Mouse (Mus musculus) CH12.LX (cell line): ENCODE results near the gene Slc5a1.

Source experiments
- CTCF ChIP-seq, 2 experiments: IDR thresholded peaks in 1 of 2; conservative IDR thresholded peaks in 1 of 2; 2 replicates each; pipeline ENCODE4 v1.5.1; 2011 to 2012; ENCODE audit warnings: low read depth in 2 of 2, low read length in 2 of 2, improper control_type of control experiment in 1 of 2, inconsistent platforms in 1 of 2, mild to moderate bottlenecking in 1 of 2, moderate library complexity in 1 of 2
- MYC ChIP-seq: IDR thresholded peaks from 2 replicates; pipeline ENCODE4 v1.6.1; 2011; ENCODE audit warnings: low read depth, mild to moderate bottlenecking, improper control_type of control experiment, low read length
- NELFE ChIP-seq: IDR thresholded peaks from 2 replicates; pipeline ENCODE4 v1.6.1; 2011; ENCODE audit warnings: low read depth, low read length, improper control_type of control experiment
- POLR2A ChIP-seq: IDR thresholded peaks from 2 replicates; pipeline ENCODE4 v1.6.1; 2011; ENCODE audit warnings: low read depth, mild to moderate bottlenecking, improper control_type of control experiment, low read length
- SMC3 ChIP-seq: IDR thresholded peaks from 2 replicates; pipeline ENCODE4 v1.6.1; 2011; ENCODE audit warnings: low read depth, low read length, improper control_type of control experiment
- USF1 ChIP-seq: IDR thresholded peaks from 2 replicates; pipeline ENCODE4 v1.6.1; 2014; ENCODE audit warnings: low read depth, mild to moderate bottlenecking, inconsistent platforms, low read length, improper control_type of control experiment
- ZC3H11A ChIP-seq: IDR thresholded peaks from 2 replicates; pipeline ENCODE4 v1.6.1; 2012; ENCODE audit warnings: low read depth, mild to moderate bottlenecking, inconsistent platforms, low read length, improper control_type of control experiment

DNA sequence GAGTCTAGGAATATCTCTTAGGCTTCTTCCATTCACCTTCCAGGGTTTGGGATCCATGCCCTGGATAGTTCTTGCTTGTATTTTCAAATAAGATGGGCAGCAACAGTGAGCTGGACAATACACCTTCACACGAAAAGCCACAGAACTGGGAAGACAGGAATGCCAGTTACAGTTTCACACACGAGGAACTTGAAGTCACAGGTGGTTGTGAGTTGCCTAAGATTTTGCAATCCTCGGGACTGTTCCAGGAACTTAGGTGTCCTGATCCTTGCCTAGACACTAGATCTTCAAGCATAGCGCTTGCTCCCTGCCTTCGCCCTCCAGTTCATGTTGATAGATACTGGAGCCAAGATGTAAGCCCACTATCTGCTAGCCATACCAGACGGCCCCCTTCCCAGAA lies 1.6 kb downstream of the Slc5a1 start:
- TF ChIP-seq MYC (no peak), CTCF (conservative IDR thresholded peaks at IDR 0.05 in 1 of 2, IDR thresholded peaks at IDR 0.05 in 1 of 2; ENCODE audit: low read depth in 2 of 2, low read length in 2 of 2) (no peak), POLR2A (no peak), SMC3 (no peak), NELFE (no peak), ZC3H11A (no peak), USF1 (no peak)
